Mouse (Mus musculus) telencephalon, adult 2 months (tissue): ENCODE measurements at regions not wholly inside any gene's neighbourhood (a gene's known extent, or its start where the extent isn't known, plus 50 kb on each side); places are given as distances from the start of the nearest gene placed in this dataset.

Experiments used
- DNase-seq: peaks from one replicate; pipeline ENCODE4 v3.0.0-alpha.2; 2011; ENCODE audit warnings: low read depth, low spot score

DNA sequence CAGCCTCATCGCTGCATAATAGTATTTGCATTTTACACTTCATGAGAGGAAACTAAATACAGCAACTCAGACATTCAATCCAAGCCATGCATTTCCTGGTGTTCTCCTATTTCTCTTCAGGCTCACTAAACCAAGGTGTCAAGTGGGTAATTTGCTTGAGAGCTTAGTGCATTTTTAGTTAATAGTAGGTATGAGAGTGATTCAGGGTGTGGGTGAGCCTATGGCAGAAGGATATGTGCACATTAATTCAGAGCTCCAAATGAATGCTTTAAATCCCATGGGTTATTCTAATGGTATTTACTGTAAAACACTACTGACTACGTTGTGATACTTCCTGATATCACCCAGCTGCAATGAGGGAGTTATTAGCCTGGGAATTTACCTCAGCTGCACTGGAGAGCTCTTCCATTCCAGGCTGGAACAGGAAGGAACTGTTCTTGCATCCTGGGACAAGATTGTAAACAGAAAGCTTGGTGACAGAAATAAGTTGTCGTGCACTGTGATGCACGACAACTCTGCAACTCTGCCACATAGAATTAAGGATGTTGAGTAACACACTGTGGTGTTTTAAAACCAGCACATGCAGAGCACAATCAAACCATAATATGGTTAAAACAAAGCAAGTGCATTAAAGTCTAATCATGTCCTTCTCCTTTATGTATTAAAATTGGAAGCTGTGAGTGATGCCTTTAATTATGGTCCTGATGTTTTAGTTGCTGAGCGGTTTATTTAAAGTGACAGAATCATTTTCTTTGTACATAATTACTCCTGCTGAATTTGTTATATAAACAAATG, 170.4 kb upstream of the Setmar start:
- DNase-seq, result no peak

GRCm38 (mm10) chr6:107910576-107910975, 154.3 kb upstream of the Setmar start:
- DNase-seq, result no peak

GRCm38 (mm10) chr6:107911387-107911786, 153.5 kb upstream of the Setmar start:
- DNase-seq, result peak; percentile 60

DNA sequence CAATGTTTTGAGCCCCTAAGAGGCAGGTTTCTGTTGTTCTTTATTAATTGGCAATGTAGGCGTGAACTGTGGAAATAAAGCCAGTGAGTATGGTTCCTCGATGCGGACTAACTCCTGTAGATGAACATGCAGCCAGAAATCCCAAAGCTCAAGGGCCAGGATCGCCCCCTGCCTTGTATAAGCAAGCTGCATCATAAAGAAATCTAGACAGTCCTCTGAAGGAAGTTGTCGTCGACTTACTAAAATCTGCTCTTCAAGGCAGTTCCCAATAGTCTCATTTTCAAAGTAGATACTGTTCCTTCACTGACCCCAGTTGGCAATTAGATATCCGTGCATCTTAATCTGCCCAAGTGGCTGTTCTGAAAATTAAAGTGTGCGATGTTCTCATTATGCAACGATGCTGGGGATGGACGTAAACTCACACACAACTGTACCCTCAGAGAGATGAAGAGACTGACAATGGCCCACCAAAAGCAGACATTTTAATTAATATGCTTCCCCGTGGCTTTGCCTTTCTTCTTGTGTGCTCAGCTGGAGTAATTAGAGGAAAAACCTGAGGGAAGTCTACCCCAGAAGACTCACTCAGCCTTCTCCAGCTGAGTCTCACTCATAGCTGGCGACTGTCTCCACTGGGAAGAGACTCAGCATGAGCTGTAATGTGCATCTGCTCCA, 141.2 kb upstream of the Setmar start:
- no peak for DNase-seq

- DNase-seq, result no peak
Measured at GRCm38 (mm10) chr6:107924200-107924735, 140.6 kb upstream of the Setmar start.

- DNase-seq, result no peak
Measured at GRCm38 (mm10) chr6:107930439-107931173, 134.2 kb upstream of the Setmar start.

GRCm38 (mm10) chr6:107931174-107931557, 133.7 kb upstream of the Setmar start:
- no peak for DNase-seq

- DNase-seq, result no peak
Measured at GRCm38 (mm10) chr6:107936075-107936635, 128.7 kb upstream of the Setmar start.

- DNase-seq, result peak; percentile 50
Measured at GRCm38 (mm10) chr6:107968694-107969093, 96.2 kb upstream of the Setmar start.

DNA sequence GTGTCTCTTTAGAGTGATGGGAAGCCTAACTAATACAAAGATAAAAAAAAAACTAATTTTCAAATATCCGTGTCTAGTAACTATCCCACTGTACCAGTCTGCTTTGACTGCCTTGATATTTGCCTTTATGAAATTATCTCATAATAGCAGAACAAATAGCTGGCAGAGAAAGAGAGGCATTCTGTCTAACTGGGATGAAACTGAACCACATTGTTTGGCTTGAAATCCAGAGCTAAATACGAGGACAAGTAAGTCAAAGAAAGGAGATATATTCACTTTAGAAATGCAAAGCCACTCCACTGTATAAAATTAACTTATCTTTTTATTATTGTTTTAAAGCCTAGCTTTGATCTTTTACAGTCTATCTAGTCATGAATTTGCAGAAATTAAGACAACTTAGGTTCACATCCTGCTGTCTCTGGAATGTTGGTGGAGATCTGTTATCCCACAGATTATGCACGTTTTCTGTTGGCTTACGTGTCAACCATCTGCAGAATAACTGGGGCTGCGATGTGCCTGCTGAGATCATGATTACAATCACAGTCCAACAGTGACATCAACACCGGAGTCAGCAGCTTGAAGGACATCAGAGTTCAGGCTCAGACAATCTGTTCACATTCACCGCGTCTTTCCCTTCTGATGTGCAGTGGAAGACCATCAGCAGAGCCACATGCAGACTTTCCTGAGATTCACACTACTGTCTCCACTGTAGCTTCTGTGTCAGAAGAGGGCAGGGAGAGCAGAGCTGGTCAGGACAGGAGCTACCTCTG, 65.7 kb upstream of the Setmar start:
- no peak for DNase-seq

- no peak for DNase-seq
Measured at GRCm38 (mm10) chr6:108003231-108003630, 61.6 kb upstream of the Setmar start.

- DNase-seq, result no peak
Measured at GRCm38 (mm10) chr6:108008323-108008722, 56.5 kb upstream of the Setmar start.
